Mouse (Mus musculus) mesoderm, embryonic 11.5 days (tissue): ENCODE measurements around the gene 9230110F15Rik.
"Not testable (repeated sequence)": the region's sequence is repeated elsewhere in the genome, so short reads cannot be mapped to it uniquely, and the experiment has no call there.

Source experiments
- DNase-seq: peaks from one replicate; pipeline ENCODE4 v3.0.0-alpha.2; 2012; ENCODE audit warnings: low read depth, low spot score

Gene 9230110F15Rik

DNA sequence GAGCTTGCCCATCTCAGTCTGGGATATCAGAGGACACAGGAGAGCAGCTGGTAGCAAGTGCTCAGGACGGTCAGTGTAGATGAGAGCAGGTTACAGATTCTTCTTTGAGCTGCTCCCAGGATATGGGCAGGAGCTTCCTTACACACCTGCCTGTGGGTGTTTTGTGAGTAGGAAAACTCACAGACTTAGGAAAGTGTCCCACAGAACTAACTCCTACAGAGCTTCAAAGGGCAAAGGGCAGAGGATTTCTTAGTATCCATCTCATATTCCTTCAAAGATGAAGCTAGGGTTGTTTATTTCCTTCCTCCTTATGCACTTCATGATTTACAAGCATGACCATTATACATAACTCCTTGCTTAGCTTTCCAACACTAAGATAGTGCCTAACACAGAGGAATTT, at the start of gene 9230110F15Rik:
9230110F15Rik (minus strand) TSS at position 101 of the 400 bp plus-strand sequence.
- DNase-seq, result no peak

DNA sequence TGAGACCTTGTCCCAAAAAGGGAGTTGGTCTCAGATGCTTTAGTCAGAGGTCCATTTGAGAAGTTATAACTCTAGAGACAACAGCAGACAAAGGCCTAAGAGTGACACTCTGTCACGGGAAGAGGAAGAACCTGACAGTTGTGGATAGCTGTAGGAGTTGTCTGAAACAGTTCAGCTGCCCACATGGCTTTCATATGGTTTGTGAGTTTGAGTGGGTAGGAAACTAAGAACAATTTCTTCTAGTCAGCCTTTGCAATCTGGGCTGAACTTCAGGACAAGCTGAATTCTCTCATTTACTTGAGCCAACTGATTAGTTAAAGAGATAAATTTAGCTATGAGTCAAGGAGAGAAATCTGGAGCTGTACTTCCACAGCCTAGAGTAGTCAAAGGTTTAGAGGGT, 49.2 kb upstream of the 9230110F15Rik start:
- DNase-seq, result not testable (repeated sequence)

DNA sequence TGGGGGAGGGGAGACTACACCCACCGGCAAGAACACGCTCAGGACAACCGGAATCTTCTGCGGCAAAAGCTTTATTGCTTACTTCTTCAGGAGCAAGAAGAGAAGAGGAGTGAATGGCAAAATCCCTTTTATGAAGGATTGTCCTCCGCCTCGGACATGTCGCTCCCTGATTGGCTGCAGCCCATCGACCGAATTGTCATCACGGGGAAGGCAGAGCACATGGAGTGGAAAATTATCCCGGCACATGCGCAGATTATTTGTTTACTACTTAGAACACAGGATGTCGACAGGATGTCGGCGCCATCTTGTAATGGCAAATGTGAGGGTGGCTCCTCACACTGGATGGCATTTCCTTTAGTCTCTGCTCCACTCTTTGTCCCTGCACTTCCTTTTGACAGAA, 26.1 kb downstream of the 9230110F15Rik start:
- DNase-seq, result not testable (repeated sequence)

DNA sequence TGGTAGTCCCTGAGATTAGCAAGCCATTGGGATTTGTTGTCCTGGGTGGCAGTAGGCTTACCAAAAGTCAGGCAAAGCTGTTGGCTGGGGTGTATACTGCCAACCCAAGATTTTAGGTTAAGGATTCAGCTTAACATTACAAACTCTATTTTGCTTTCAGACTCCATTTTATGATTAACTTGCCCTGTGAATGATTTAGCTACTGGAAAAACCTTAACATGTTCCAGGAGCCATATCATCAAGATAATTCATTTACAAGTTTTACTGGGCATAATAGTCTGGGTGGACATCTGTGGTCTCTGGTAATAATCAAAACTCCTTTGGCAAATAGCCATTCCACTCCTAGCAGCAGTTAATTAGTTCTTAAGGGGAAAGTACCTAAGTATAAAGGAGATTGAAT, 45.8 kb downstream of the 9230110F15Rik start:
- DNase-seq, result no peak

DNA sequence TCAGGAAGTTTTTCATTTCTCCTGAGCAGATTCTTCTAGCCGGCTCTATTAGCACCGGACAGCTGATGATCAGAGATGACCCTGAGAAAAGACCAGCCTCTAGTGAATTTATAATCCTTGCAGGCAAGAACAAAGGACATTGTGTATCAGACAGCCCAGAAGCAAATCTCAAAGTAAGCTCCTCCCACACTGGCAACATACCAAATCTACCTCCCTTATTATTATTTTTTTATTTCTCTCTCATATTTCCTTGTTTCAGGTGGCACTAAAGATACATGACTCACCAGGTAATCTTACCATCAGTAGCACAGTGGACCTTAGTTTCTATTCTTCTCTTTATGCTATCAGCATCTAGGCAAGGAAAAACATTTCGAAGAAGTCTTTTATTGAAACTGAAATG, 53.9 kb downstream of the 9230110F15Rik start, which contains the start of the genes Gm27235 and D730048I06Rik:
Gm27235 (minus strand) TSS at position 101 of the 400 bp plus-strand sequence.
D730048I06Rik (minus strand) TSS at position 112 of the 400 bp plus-strand sequence.
- no peak for DNase-seq
